Mouse (Mus musculus) MEL-GATA-1-ER (cell line): Measurements from ENCODE around the gene Sf1.

Source experiments
- DNase-seq: peaks from one replicate; pipeline ENCODE4 v3.0.0-alpha.2; 2012; ENCODE audit warnings: low read depth; ENCODE audit errors: extremely low read depth

The Sf1 gene

GRCm38 (mm10) chr19:6397582-6398249 lies 34.2 kb downstream of the Sf1 start:
- no peak for DNase-seq

GRCm38 (mm10) chr19:6398447-6399284 lies 35.2 kb downstream of the Sf1 start:
- DNase-seq = peak; percentile 46

DNA sequence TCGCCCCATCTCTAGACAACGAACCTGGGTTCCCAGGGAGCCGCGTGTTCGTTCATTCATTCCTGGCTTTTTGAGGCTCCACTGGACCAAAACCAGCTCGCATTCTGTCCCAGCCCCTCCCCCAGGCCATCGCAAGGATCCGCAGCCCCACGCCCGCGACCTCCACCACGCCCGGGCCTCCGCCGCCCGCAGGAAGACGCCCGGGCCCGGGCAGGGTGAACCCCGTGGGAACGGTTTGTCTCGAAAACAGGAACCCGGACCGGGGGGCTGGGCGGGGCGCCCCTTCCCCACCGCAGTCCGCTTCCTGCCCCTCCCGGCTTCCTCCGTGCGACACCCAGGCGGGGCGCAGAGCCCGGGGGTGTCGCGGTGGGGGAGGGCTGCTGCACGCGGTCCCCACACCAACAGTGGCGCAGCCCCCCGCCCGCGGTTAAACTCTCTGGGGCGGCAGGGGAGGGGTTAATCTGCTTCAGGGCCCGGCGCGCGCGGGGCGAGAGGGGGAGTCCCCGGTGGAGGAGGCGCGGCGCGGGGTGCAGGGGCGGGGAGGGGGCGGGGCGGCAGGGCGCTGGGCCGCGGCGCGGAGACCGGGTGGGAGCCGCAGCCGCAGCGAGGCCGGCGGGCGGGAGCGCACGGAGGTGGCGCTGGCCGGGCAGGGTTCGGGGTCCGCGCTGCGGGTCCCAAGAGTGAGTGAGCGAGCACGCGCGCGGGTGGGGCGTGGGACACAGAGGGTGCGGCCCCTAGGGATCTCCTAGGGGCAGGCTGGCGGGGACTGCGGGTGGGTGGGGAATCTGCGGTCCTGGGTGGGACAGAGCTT lies 36.0 kb downstream of the Sf1 start, which contains the start of gene Rasgrp2:
Rasgrp2 (plus strand) TSS at position 56 of the 811 bp plus-strand sequence.
- DNase-seq = no peak

- peak; percentile 33 for DNase-seq
These were observed 36.9 kb downstream of the Sf1 start for GRCm38 (mm10) chr19:6400096-6401086.

DNA sequence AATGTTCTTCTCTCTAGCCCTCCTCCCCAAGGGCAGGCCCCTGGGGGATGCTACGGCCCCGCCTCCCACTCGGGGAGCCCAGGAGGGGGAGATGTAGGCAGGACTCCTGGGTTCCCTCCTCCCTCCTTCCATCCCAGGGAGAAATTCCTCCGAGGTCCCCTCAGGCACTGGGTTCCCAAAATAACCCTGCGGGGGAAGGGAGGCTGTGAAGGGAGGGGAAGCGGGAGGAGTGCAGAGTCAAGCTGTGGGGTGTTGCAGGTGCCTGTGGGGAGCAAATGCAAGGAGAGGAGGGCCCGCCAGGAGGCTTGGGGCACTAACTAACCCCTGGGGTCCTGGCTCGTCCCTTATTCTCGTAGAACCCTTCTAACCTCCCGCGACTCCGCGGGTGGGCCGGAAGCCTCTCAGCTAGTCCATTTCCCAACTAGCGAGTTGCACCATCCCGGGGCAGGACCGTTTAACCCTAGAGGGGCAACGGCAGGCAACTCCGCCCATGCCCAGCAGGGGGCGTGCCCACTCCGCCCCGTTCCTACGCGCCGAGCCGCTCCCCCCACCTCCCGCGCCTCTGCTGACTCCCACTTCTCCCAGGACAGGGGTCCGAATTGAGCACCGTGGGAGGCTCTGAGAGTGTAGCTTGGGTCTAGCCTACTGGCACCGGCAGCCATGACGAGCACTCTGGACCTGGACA lies 37.8 kb downstream of the Sf1 start:
- DNase-seq = peak; percentile 34

DNA sequence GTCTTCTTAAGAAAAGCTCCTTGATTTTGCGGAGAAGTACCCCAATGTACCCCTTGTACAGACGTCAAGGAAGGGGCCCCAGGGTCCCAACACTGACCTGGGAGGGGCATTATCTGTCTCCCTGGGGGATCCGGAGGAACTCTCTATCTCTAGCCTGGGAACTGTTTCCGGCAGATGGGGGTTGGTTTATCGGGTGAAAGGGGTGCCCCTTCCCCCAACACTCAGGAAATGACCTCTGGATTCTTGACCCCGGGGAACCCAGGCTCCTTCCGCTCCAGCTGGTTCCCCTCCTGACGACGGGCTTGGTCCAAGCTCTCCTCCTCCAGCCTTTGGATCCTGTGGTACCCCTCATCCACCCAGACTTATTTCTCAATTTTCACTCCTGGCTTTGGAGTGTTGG lies 38.5 kb downstream of the Sf1 start:
- peak; percentile 30 for DNase-seq

GRCm38 (mm10) chr19:6403869-6404268 lies 40.4 kb downstream of the Sf1 start:
- no peak for DNase-seq

DNA sequence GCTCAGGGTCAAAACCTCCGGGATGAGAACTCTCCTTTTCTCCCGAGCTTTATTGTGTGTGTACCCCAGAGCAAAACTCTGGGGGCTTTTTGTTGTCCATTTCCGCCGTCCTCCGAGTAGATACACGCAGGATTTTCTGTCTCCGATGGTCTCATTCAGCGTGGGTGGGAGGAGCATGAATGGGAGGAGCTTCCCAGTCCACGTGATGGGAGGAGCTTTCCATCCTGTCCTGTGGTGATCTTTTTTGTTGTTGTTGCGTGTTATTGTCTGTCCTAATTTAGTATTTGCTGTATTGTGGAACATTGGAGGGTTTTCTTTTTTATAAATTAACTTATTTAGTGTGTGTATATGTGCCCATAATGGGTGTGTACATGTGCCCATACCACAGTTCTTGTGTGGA lies 41.9 kb downstream of the Sf1 start:
- no peak for DNase-seq

DNA sequence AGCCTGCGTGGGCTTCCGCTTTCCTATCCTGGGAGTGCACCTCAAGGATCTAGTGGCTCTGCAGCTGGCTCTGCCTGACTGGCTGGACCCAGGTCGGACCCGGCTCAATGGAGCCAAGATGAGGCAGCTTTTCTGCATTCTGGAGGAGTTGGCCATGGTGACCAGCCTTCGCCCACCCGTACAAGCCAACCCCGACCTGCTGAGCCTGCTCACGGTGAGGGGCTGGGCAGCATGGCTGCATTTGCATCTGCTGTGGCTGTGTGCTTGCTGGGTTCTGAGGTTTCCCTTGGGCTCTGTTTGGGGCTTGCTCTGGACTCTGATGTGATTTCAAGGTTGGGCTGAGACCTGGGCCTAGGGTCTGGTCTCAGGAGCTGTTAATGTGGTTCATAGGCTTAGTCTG lies 43.6 kb downstream of the Sf1 start:
- no peak for DNase-seq

DNA sequence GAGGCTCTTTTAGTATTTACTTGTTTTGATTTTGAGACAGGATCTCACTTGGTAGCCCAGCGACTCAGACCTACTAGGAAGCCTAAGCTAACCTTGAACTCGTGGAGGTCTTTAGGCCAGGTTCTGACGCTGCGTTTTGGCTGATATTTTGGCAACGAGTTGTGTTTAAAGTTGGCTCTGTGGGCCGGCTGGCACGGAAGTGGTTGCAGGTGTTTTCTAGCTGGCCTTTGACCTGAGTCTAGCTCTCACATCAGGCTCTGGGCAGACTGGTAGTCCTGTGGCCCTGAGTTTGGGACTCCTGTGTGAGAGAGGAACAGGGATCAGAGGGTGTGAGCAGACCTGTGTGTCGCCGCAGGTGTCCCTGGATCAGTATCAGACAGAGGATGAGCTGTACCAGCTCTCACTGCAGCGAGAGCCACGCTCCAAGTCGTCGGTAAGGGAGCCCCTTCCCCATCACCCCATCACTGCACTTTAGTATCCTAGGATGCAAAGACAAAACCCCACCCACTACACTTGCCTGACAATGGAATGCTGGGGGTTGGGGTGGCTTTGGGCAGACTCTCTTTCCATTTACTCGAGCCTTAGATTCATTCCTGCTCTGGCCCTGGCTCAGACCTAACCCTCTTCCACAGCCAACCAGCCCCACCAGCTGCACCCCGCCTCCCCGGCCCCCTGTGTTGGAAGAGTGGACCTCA lies 44.5 kb downstream of the Sf1 start:
- DNase-seq = no peak

DNA sequence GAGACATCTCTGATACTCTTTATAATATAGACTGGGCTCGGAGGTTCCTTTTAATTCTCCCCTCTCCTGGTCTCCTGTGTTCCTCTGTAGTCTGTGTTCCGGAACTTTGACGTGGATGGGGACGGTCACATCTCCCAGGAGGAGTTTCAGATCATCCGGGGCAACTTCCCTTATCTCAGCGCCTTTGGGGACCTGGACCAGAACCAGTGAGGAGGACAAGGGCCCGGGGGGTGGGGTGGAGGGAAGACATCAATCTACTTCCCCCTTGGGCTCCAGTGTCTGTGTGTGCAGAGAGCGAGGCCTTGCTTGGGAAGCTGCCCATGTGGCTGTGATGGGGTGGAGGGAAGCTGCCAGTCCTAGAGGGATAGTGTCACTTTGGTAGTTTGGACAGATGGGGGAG lies 45.3 kb downstream of the Sf1 start:
- DNase-seq = peak; percentile 33

GRCm38 (mm10) chr19:6409176-6409575 lies 45.7 kb downstream of the Sf1 start:
- DNase-seq = no peak

DNA sequence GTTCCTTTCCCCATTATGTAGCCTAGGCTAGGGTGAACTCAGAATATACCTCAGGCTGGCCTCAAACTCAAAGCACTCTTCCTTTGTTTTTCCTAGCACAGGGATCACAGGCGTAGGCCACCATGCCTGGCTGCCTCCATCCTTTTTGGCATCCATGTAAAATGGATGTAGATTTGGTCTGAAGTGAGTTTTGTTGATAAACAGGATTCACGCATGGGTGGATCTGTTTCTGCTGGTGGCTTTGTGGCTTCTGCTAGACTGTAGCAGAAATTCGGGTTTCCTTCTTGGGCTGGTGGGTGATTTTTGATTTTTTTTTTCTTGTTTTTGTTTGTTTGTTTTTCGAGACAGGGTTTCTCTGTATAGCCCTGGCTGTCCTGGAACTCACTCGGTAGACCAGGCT lies 46.4 kb downstream of the Sf1 start:
- no peak for DNase-seq

GRCm38 (mm10) chr19:6412798-6413197 lies 49.3 kb downstream of the Sf1 start:
- DNase-seq = no peak

DNA sequence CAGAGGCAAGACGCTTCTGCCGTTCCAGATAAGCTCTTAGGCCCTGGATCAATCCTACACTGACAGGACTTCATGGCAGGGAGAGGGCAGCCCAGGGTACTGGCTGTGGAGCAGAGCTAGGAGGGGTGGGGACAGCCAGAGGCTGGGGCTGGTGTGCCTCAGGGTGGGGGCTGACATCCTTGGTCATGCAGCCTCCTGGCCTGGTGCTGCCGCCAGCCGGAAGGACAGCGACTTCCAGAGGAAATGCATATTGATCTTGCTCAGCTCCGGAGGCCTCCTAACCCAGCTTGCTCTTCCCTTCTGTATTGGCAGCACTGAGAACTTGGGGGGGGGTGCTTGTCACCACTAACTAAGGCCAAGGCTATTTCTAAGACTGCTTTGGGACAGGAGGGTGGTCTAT lies 52.0 kb downstream of the Sf1 start:
- no peak for DNase-seq

GRCm38 (mm10) chr19:6416124-6416770 lies 52.8 kb downstream of the Sf1 start:
- no peak for DNase-seq

DNA sequence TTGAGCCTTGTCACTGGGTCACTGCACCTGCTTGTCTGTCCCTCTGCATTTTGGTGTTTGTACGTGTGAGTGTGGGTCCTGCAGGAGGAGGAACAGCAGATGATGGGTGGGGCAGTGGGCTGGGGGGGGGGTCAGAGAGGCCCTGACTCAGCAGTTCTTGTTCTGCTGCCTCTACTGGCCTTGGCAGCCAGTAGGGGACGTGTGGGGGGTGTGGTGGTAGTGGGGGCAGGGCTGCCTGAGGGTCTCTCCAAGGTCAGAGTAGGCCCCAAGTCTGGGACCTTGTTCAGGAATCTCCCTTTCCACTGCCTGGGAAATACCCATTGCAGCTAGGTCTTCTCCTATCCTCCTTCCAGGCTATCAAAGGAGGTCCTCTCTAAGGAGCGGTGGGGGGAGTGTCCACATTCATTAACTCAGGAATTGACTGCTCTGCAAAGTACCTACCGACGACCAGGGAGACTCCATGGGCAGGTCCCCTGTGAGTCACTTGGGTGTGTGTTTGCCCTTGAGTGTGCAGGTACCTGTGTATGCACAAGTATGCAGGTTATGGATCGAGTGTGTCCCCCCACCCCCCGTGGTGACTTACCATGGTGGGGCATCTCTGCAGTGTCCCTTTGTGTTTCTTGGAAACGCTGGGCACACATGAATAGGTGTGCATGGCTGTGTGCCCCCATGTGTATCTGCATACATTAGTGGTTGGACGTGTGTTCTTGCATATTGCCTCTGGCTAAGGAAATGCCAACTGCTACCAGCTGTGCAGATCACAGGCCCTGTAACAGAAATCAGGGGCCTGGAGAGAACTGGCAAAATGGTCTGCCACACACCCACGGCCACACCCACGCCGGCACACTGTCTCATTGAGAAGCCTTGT lies 53.6 kb downstream of the Sf1 start:
- no peak for DNase-seq

DNA sequence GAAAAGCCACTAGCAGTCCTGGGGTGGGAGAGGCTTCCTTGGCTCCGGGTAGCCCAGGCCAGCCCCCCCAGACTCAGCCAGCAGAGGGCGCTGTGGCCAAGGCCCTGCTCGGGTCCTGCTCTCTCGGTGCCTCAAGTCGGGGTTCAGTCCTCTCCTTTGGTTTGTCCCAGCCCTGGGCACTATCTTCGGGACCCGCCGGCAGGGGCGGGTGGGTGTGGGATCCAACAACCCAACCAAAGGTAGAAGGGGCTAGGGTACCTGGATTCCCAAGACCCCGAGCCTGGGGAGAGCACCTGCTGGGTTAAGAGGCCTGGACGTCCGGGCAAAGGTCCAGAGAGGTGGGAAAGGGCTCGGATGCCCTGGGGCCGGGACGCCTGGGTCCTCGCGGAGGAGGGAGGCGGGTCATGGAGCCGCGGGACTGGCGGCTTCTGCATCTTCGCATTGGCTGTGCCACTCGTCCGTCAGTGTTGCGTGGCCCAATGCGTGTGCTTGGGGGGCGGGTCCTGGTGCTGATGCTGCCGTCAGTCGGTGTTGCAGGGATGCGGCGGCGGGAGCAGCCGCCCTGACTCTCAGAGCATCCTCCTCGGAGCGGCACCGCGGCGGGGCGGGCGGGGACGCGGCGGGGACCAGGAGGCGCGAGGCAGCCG lies 54.9 kb downstream of the Sf1 start, which contains the start of gene Nrxn2:
Nrxn2 (plus strand) TSS at position 499 of the 647 bp plus-strand sequence.
- DNase-seq = peak; percentile 49
